Mouse (Mus musculus): ENCODE results near the gene Vmn1r226.

Vmn1r226 gene

DNA sequence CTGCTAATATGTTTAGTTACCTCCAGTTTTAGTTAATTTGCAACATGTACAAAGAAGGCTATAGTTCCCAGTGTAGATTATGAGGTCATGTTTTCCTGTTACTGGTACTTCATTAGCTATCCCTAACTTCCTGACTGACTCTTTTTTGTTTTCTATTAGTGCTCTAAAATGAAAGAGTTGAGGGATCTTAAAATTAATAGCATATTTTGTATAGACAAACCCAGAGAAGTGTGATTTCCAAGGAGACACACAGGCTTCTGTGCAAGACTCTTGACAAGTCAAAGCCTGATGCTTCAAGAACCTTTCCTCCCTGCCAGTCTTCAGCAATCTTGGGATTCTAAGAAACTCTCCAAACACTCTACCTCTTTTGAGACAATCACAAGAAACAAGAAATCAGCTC is at the start of gene Vmn1r226:
Gene Vmn1r226, plus strand, starts transcription at position 301 of the 400 bp plus-strand sequence.
- no peak for DNase-seq

DNA sequence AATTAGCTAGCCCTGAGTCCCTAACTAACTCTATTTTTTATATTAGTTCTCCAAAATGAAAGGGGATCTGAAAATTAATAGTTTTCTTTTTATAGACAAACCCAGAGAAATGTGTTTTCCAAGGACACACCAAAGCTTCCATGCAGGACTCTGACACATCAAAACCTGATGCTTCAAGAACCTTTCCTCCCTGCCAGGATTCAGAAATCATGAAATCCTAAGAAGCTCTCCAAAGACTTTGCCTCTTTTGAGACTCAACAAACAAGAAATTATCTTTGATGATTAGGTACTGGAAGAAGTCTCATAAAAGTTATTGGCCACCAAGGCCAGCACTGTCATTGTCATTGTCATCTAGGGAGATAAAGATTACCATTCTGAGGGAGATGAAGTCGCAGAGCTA is 46.9 kb downstream of the Vmn1r226 start, which contains the start of gene Vmn1r227:
Gene Vmn1r227, plus strand, starts transcription at position 301 of the 400 bp plus-strand sequence.
- no peak for DNase-seq
